Mouse (Mus musculus) heart, embryonic 13.5 days (tissue): ENCODE data around the gene Trim50. TPM values are rescaled to one million over a fixed set of nuclear protein-coding genes. Genes with fewer than 3 reads are reported as not detected.

ENCODE experiments used
- ATAC-seq: fragments of 200-750 bp; cut with Nextera tagmentation; 2 replicates; pipeline ENCODE4 v1.8.0; 2017; ENCODE audit warnings: moderate TSS enrichment; ENCODE audit not compliant: insufficient number of reproducible peaks, low FRiP score, low TSS enrichment; ENCODE audit errors: extremely low read depth
- H3K27ac ChIP-seq: fragments of 300-500 bp; sonication (generic); replicated peaks from 2 replicates; pipeline ENCODE4 v1.5.1; 2015; ENCODE audit warnings: moderate library complexity, mild to moderate bottlenecking, inconsistent platforms
- H3K27me3 ChIP-seq: fragments of 300-500 bp; sonication (generic); replicated peaks from 2 replicates; pipeline ENCODE4 v1.6.1; 2015; ENCODE audit warnings: mild to moderate bottlenecking, inconsistent platforms
- H3K36me3 ChIP-seq: fragments of 300-500 bp; sonication (generic); 2 replicates; pipeline ENCODE4 v1.6.1; 2015; ENCODE audit warnings: mild to moderate bottlenecking, inconsistent platforms
- H3K4me1 ChIP-seq: fragments of 300-500 bp; sonication (generic); 2 replicates; pipeline ENCODE4 v1.6.1; 2015; ENCODE audit warnings: inconsistent platforms
- H3K4me2 ChIP-seq: fragments of 300-500 bp; sonication (generic); 2 replicates; pipeline ENCODE4 v1.6.1; 2015; ENCODE audit warnings: inconsistent platforms, mild to moderate bottlenecking, moderate library complexity
- H3K4me3 ChIP-seq: fragments of 300-500 bp; sonication (generic); 2 replicates; pipeline ENCODE4 v1.5.1; 2015; ENCODE audit warnings: moderate library complexity, mild to moderate bottlenecking, inconsistent platforms
- H3K9ac ChIP-seq: fragments of 300-500 bp; sonication (generic); 2 replicates; pipeline ENCODE4 v1.6.1; 2015; ENCODE audit warnings: inconsistent platforms, mild to moderate bottlenecking, moderate library complexity
- H3K9me3 ChIP-seq: fragments of 300-500 bp; sonication (generic); 2 replicates; pipeline ENCODE4 v1.6.1; 2016; ENCODE audit warnings: inconsistent platforms
- WGBS: fragments of 180-500 bp; shearing (Covaris S2); methylation state at CpG from one replicate; pipeline ENCODE4 v1.1.7; 2015; ENCODE audit warnings: mixed read lengths; 5-methylcytosine and 5-hydroxymethylcytosine counted together
- polyA plus RNA-seq: library from polyadenylated mRNA; unstranded; fragments of >200 nt; fragmentation: Nextera tagmentation; extraction: Ambion mirVana; gene quantifications from 2 replicates; pipeline ENCODE4 v1.2.1, GENCODE M21; 2015

Gene Trim50
- polyA plus RNA-seq, 1 experiment from 2014 or later: not detected

GRCm38 (mm10) chr5:135369787-135370654 is 16.9 kb downstream of the Trim50 start, which contains the start of gene Nsun5:
Nsun5 (plus strand) TSS chr5:135369953.
- Histone ChIP-seq H3K4me2 (peak within 1 kb of the TSS; percentile 86), H3K36me3 (peaks cover 39% of the 10 kb centered on the region), H3K27ac (peak within 1 kb of the TSS; percentile 80), H3K9me3 (no peaks in the 10 kb centered on the region), H3K4me1 (peaks cover 21% of the 10 kb centered on the region), H3K9ac (peak within 1 kb of the TSS; percentile 96), H3K27me3 (peaks cover 18% of the 10 kb centered on the region; the same call in 1 of the 2 replicates), H3K4me3 (peak within 1 kb of the TSS; percentile 97)
- peak; percentile 55; the same call in 1 of the 2 replicates for ATAC-seq
- WGBS: under 1% methylated on average over 64 of the region's 64 CpGs

GRCm38 (mm10) chr5:135371195-135371594 is 18.1 kb downstream of the Trim50 start:
- Histone ChIP-seq H3K4me2 (0 out of 2 replicates have a peak overlapping the region, but pooled peaks have one; percentile 86), H3K27ac (no peak overlapping the region), H3K4me3 (no peak overlapping the region), H3K9me3 (no peaks in the 10 kb centered on the region), H3K4me1 (peaks cover 26% of the 10 kb centered on the region), H3K36me3 (peaks cover 51% of the 10 kb centered on the region), H3K27me3 (peaks cover 8% of the 10 kb centered on the region; the same call in 1 of the 2 replicates), H3K9ac (no peak overlapping the region)
- WGBS: 91% methylated on average over 13 of the region's 13 CpGs
- ATAC-seq: no peak

DNA sequence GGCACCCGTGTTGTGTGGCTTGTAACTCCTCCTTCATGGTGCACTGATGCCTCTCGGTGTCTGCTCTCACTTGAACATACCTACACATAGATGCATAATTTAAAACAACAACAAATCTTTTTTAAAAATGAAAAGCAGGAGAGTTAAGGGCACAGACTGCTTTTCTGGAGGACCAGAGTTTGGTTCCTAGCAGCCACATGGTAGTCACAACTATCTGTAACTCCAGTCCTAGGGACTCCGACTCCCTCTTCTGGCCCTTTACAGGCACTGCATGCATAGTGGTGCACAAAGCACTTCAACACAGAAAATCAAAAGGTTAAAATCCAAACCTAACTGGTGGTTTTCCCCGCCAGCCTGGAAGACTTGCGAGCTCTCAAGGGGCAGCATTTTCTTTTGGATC is 20.5 kb downstream of the Trim50 start:
- peaks cover 75% of the 10 kb centered on the region for H3K36me3 ChIP-seq
- no peak overlapping the region for H3K9ac ChIP-seq
- peaks cover 26% of the 10 kb centered on the region for H3K4me1 ChIP-seq
- no peaks in the 10 kb centered on the region for H3K9me3 ChIP-seq
- WGBS: 89% methylated on average over 5 of the region's 5 CpGs
- H3K27me3 ChIP-seq: no peaks in the 10 kb centered on the region
- no peak overlapping the region for H3K4me2 ChIP-seq
- no peak for ATAC-seq
- no peak overlapping the region for H3K4me3 ChIP-seq
- no peak overlapping the region for H3K27ac ChIP-seq

- Histone ChIP-seq H3K4me3 (no peak overlapping the region), H3K36me3 (peaks cover 90% of the 10 kb centered on the region), H3K9ac (no peak overlapping the region), H3K4me1 (peaks cover 20% of the 10 kb centered on the region), H3K9me3 (no peaks in the 10 kb centered on the region), H3K27me3 (no peaks in the 10 kb centered on the region), H3K27ac (no peak overlapping the region), H3K4me2 (no peak overlapping the region)
- no peak for ATAC-seq
- WGBS: 48% methylated on average over 8 of the region's 8 CpGs
Observed at GRCm38 (mm10) chr5:135375167-135375566, 22.1 kb downstream of the Trim50 start.

DNA sequence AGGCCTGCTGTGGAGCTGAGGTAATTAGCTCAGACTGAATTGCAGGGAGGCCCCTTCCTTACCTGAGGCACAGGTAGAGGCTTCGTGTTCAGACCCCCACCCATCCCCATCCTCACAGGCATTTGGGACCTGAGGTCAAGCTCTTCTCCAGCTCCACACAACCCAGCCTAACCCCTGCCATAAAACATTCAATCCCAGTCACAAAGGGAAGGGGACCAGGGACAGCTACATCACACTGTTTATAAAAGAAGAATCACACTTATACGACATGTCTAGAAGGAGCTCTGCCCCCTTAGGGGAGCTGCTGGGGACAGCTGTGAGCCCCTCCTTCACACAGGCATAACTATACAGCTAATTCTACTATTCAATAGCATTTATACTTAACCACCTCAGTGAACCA is 23.2 kb downstream of the Trim50 start:
- Histone ChIP-seq H3K9ac (no peak overlapping the region), H3K36me3 (peaks cover 100% of the 10 kb centered on the region), H3K4me3 (no peak overlapping the region), H3K27ac (no peak overlapping the region), H3K27me3 (no peaks in the 10 kb centered on the region), H3K4me2 (no peak overlapping the region), H3K9me3 (no peaks in the 10 kb centered on the region), H3K4me1 (peaks cover 9% of the 10 kb centered on the region)
- WGBS: 80% methylated on average over 2 of the region's 2 CpGs
- no peak for ATAC-seq

DNA sequence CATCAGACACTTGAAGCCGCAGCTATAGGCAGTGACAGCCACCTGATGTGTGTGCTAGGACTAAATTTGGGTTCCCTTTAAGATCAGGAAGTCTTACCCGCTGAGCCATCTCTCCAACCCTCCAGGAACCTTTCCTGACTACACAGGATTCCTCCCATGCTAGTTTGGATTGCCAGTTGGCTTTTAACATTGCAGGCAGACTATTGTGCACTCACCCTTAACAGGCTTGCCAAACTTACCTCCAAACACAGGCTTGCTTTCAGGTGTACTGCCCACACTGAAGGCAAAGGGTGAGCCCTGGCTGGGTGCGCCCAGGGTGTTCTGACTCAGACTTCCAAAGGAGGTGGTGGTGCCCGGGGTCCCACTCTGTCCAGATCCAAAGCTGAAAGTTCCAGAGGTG is 27.6 kb downstream of the Trim50 start:
- no peaks in the 10 kb centered on the region for H3K4me1 ChIP-seq
- ATAC-seq: no peak
- WGBS: 94% methylated on average over 4 of the region's 4 CpGs

GRCm38 (mm10) chr5:135381356-135381925 is 28.3 kb downstream of the Trim50 start:
- no peak overlapping the region for H3K4me3 ChIP-seq
- ATAC-seq: no peak
- no peak overlapping the region for H3K9ac ChIP-seq
- no peak overlapping the region for H3K27ac ChIP-seq
- no peak overlapping the region for H3K4me2 ChIP-seq
- no peaks in the 10 kb centered on the region for H3K27me3 ChIP-seq
- 93% methylated on average over 10 of the region's 10 CpGs for WGBS
- no peaks in the 10 kb centered on the region for H3K9me3 ChIP-seq
- peaks cover 99% of the 10 kb centered on the region for H3K36me3 ChIP-seq
- H3K4me1 ChIP-seq: no peaks in the 10 kb centered on the region

More for the DNA sequence above, 27.6 kb downstream of the Trim50 start:
- Histone ChIP-seq H3K27ac (no peak overlapping the region), H3K27me3 (no peaks in the 10 kb centered on the region), H3K9ac (no peak overlapping the region), H3K4me2 (no peak overlapping the region), H3K4me3 (no peak overlapping the region), H3K36me3 (peaks cover 99% of the 10 kb centered on the region), H3K9me3 (no peaks in the 10 kb centered on the region)

DNA sequence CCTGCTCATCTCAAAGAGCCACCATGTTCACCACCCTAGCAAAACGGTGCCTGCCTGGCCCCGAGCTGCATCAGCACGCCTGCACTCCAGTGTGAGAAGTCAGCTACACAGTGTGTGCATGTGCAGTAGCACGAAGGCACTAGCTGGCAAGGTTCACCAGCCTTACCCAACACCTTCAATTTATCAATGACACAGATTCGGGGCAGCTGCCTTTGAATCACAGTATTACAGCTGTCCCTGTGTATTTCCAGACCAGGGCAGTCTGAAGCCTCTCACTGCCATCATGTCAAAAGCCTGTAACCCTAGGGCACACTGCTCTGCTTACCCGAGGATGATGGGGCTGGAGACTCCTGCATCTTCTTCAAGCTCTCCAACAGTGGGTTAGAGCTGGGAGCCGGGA is 29.7 kb downstream of the Trim50 start:
- Histone ChIP-seq H3K9ac (no peak overlapping the region), H3K4me3 (no peak overlapping the region), H3K36me3 (peaks cover 99% of the 10 kb centered on the region), H3K27me3 (no peaks in the 10 kb centered on the region), H3K9me3 (no peaks in the 10 kb centered on the region), H3K27ac (no peak overlapping the region), H3K4me2 (no peak overlapping the region), H3K4me1 (no peaks in the 10 kb centered on the region)
- ATAC-seq: no peak
- 86% methylated on average over 7 of the region's 7 CpGs for WGBS

DNA sequence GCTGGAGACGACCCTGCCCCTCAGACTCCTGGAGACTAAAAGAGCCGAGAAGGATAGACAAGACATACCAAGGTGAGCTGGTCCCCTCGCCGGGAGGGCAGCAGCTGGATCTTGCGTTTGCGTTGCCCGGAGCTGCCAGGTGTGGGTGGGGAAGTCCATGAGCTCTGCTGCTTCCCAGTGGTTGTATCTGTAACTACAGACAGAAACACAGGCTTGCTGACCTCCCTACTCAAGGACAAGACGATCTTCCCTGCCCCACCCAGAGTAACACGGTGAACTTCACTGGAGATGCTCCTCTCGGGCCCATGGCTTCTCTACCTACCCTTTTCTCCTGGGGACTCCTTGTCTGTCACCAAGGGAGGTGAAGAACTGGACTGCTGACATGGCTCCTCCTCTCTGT is 30.7 kb downstream of the Trim50 start:
- Histone ChIP-seq H3K4me2 (no peak overlapping the region), H3K4me1 (no peaks in the 10 kb centered on the region), H3K4me3 (no peak overlapping the region), H3K36me3 (peaks cover 99% of the 10 kb centered on the region), H3K9me3 (no peaks in the 10 kb centered on the region), H3K9ac (no peak overlapping the region), H3K27ac (no peak overlapping the region), H3K27me3 (no peaks in the 10 kb centered on the region)
- ATAC-seq: no peak
- WGBS: 81% methylated on average over 10 of the region's 10 CpGs

GRCm38 (mm10) chr5:135394004-135394823 is 41.1 kb downstream of the Trim50 start, which contains the start of gene Pom121:
Pom121 (minus strand) TSS chr5:135394546.
- WGBS: under 1% methylated on average over 93 of the region's 110 CpGs

GRCm38 (mm10) chr5:135395826-135396225 is 42.7 kb downstream of the Trim50 start:
- H3K9me3 ChIP-seq: no peaks in the 10 kb centered on the region
- H3K4me1 ChIP-seq: peaks cover 17% of the 10 kb centered on the region
- H3K4me3 ChIP-seq: no peak overlapping the region
- H3K9ac ChIP-seq: no peak overlapping the region
- no peak for ATAC-seq
- H3K27ac ChIP-seq: no peak overlapping the region
- 43% methylated on average over 5 of the region's 5 CpGs for WGBS
- H3K27me3 ChIP-seq: no peaks in the 10 kb centered on the region; the same call in 1 of the 2 replicates
- no peak overlapping the region for H3K4me2 ChIP-seq
- H3K36me3 ChIP-seq: peaks cover 16% of the 10 kb centered on the region

More at GRCm38 (mm10) chr5:135394004-135394823, 41.1 kb downstream of the Trim50 start, which contains the start of gene Pom121:
- no peaks in the 10 kb centered on the region for H3K9me3 ChIP-seq
- H3K4me3 ChIP-seq: peak within 1 kb of the TSS; percentile 78
- peak; percentile 73 for ATAC-seq
- H3K27me3 ChIP-seq: no peaks in the 10 kb centered on the region; the same call in 1 of the 2 replicates
- H3K27ac ChIP-seq: peak within 1 kb of the TSS; percentile 88
- H3K36me3 ChIP-seq: peaks cover 32% of the 10 kb centered on the region
- peaks cover 17% of the 10 kb centered on the region for H3K4me1 ChIP-seq
- peak within 1 kb of the TSS; percentile 83 for H3K4me2 ChIP-seq
- H3K9ac ChIP-seq: peak within 1 kb of the TSS; percentile 98
